Mouse (Mus musculus) frontal cortex, postnatal 14 days (tissue): ENCODE data around the gene Tbx21.

Experiments
- DNase-seq, 2 experiments: peaks; one replicate each; pipeline ENCODE4 v3.0.0; 2022; ENCODE audit warnings: low spot score in 2 of 2

The Tbx21 gene

GRCm38 (mm10) chr11:97114671-97115601 is at the start of gene Tbx21:
Tbx21 (minus strand) TSS chr11:97115331.
- no peak for DNase-seq

- DNase-seq: no peak
Measured at GRCm38 (mm10) chr11:97160341-97160740, 45.2 kb upstream of the Tbx21 start.

- DNase-seq: no peak
Measured at GRCm38 (mm10) chr11:97156999-97157398, 41.9 kb upstream of the Tbx21 start.

- no peak for DNase-seq
Measured at GRCm38 (mm10) chr11:97152662-97153287, 37.6 kb upstream of the Tbx21 start.

- no peak for DNase-seq
Measured at GRCm38 (mm10) chr11:97152023-97152426, 36.9 kb upstream of the Tbx21 start.

GRCm38 (mm10) chr11:97151343-97151801 is 36.2 kb upstream of the Tbx21 start, which contains the start of gene Tbkbp1:
Tbkbp1 (minus strand) TSS chr11:97151495.
- DNase-seq: peak in 1 of 2 experiments; percentile 46

- peak; percentile 56 to 67 for DNase-seq
Measured at GRCm38 (mm10) chr11:97150411-97151330, 35.5 kb upstream of the Tbx21 start.

GRCm38 (mm10) chr11:97149995-97150410 is 34.9 kb upstream of the Tbx21 start:
- DNase-seq: peak; percentile 56 to 61

GRCm38 (mm10) chr11:97149026-97149425 is 33.9 kb upstream of the Tbx21 start:
- DNase-seq: no peak

- no peak for DNase-seq
Measured at GRCm38 (mm10) chr11:97148591-97148990, 33.5 kb upstream of the Tbx21 start.

GRCm38 (mm10) chr11:97147333-97147732 is 32.2 kb upstream of the Tbx21 start:
- DNase-seq: no peak

- DNase-seq: peak; percentile 61 to 80
Measured at GRCm38 (mm10) chr11:97146724-97147123, 31.6 kb upstream of the Tbx21 start.

- no peak for DNase-seq
Measured at GRCm38 (mm10) chr11:97145951-97146350, 30.8 kb upstream of the Tbx21 start.

- no peak for DNase-seq
Measured at GRCm38 (mm10) chr11:97145320-97145719, 30.2 kb upstream of the Tbx21 start.

- DNase-seq: no peak
Measured at GRCm38 (mm10) chr11:97143196-97143900, 28.2 kb upstream of the Tbx21 start.

GRCm38 (mm10) chr11:97142159-97142608 is 27.1 kb upstream of the Tbx21 start:
- DNase-seq: no peak

GRCm38 (mm10) chr11:97140811-97141210 is 25.7 kb upstream of the Tbx21 start:
- no peak for DNase-seq

- DNase-seq: no peak
Measured at GRCm38 (mm10) chr11:97139256-97139655, 24.1 kb upstream of the Tbx21 start.

GRCm38 (mm10) chr11:97138554-97139226 is 23.6 kb upstream of the Tbx21 start:
- DNase-seq: no peak

GRCm38 (mm10) chr11:97133270-97133669 is 18.1 kb upstream of the Tbx21 start:
- no peak for DNase-seq
